Comparison of ENCODE assay signal across 17 mouse cellular contexts in genomic region chr13:3531692-3532320, GRCm38 (mm10). TPM values are rescaled to one million over a fixed set of nuclear protein-coding genes. Genes with fewer than 3 reads are reported as not detected.
DNase-seq lines count a peak whose midpoint lies in the region; ATAC-seq and TF ChIP-seq lines count a peak whose summit lies in the region.
"Had no signal": no experiment of that assay in that cellular context is flagged by ENCODE, and none has a peak within 500 bp of the region (broad histone marks: within the 10 kb centered on the region; RNA-seq: fewer than 3 reads in every experiment).

No protein-coding gene starts in this region.

- DNase-seq in forebrain, embryonic 11.5 days (ENCODE audit: low spot score) = no peak
- DNase-seq in lung, embryonic 14.5 days = no peak
- no peak for DNase-seq in lung, postnatal 4 days
- DNase-seq in urinary bladder, postnatal 10 days (ENCODE audit: low spot score) = no peak
- DNase-seq in adipocyte (ENCODE audit: low spot score) = no peak
- DNase-seq: adrenal gland, postnatal 36 days; cerebellum, adult 11 months; forebrain, postnatal 0 days; left cerebral cortex, postnatal 4 days; right cerebral cortex, postnatal 4 days had no signal

- no peak overlapping the region for H3ac ChIP-seq in myocyte (ENCODE audit: control insufficient read depth, insufficient read length)

- H3K4me1 ChIP-seq in forebrain, embryonic 11.5 days (replicated peaks; ENCODE audit: control insufficient read depth, insufficient read depth, low read length) = no peaks in the 10 kb centered on the region
- peaks cover 1% of the 10 kb centered on the region for H3K4me1 ChIP-seq in forebrain, embryonic 13.5 days
- no peaks in the 10 kb centered on the region for H3K4me1 ChIP-seq in lung, embryonic 14.5 days (ENCODE audit: insufficient read depth)
- H3K4me1 ChIP-seq in intestine, embryonic 16.5 days (ENCODE audit: control insufficient read depth, insufficient read depth, low read length) = no peaks in the 10 kb centered on the region

- no peak overlapping the region for H3K9ac ChIP-seq in forebrain, embryonic 11.5 days (ENCODE audit: low read length)
- H3K9ac ChIP-seq in forebrain, embryonic 13.5 days = no peak overlapping the region
- no peak overlapping the region for H3K9ac ChIP-seq in lung, embryonic 14.5 days
- H3K9ac ChIP-seq in intestine, embryonic 16.5 days (ENCODE audit: low read depth, low read length) = no peak overlapping the region
- H3K9ac ChIP-seq: forebrain, postnatal 0 days; hindbrain, embryonic 13.5 days; midbrain, embryonic 12.5 days; neural tube, embryonic 15.5 days had no signal

- no peak for TF ChIP-seq POLR2A in myocyte (IDR thresholded peaks at IDR 0.05; ENCODE audit: insufficient read length, low read depth)

- no peaks in the 10 kb centered on the region; the same call in 1 of the 2 replicates for H3K9me3 ChIP-seq in forebrain, embryonic 11.5 days (ENCODE audit: control insufficient read depth, low read length)
- 0 out of 2 replicates have a peak, but pooled peaks cover 6% of the 10 kb centered on the region for H3K9me3 ChIP-seq in forebrain, embryonic 13.5 days (replicated peaks)
- H3K9me3 ChIP-seq in lung, embryonic 14.5 days (ENCODE audit: low read depth, low read length) = no peaks in the 10 kb centered on the region
- no peaks in the 10 kb centered on the region for H3K9me3 ChIP-seq in intestine, embryonic 16.5 days (ENCODE audit: control insufficient read depth, low read length)
- H3K9me3 ChIP-seq: hindbrain, embryonic 13.5 days; midbrain, embryonic 12.5 days; neural tube, embryonic 15.5 days had no signal

- no peaks in the 10 kb centered on the region for H3K36me3 ChIP-seq in forebrain, embryonic 11.5 days (ENCODE audit: control insufficient read depth, insufficient read depth, low read length)
- H3K36me3 ChIP-seq in forebrain, embryonic 13.5 days (ENCODE audit: poor library complexity, severe bottlenecking) = no peaks in the 10 kb centered on the region
- no peaks in the 10 kb centered on the region for H3K36me3 ChIP-seq in lung, embryonic 14.5 days (ENCODE audit: insufficient read depth)
- H3K36me3 ChIP-seq in intestine, embryonic 16.5 days (ENCODE audit: control insufficient read depth, insufficient read depth, low read length) = no peaks in the 10 kb centered on the region
- H3K36me3 ChIP-seq in myocyte (ENCODE audit: control insufficient read depth, insufficient read depth) = no peaks in the 10 kb centered on the region
- H3K36me3 ChIP-seq: hindbrain, embryonic 13.5 days; midbrain, embryonic 12.5 days; neural tube, embryonic 15.5 days had no signal

- TF ChIP-seq CTCF in lung, embryonic 14.5 days (IDR thresholded peaks at IDR 0.05; ENCODE audit: low read depth) = no peak

- 0 out of 2 replicates have a peak, but pooled peaks have one; percentile 26 for ATAC-seq in forebrain, embryonic 11.5 days (replicated peaks; ENCODE audit: low FRiP score)
- no peak for ATAC-seq in forebrain, embryonic 13.5 days
- peak; percentile 42; the same call in 1 of the 2 replicates for ATAC-seq in lung, embryonic 14.5 days (ENCODE audit: insufficient read depth)
- peak; percentile 67 for ATAC-seq in intestine, embryonic 16.5 days
- ATAC-seq: forebrain, postnatal 0 days had no signal

- H3K79me2 ChIP-seq in myocyte (ENCODE audit: control insufficient read depth, insufficient read depth) = no peaks in the 10 kb centered on the region

- no peaks in the 10 kb centered on the region for H3K27me3 ChIP-seq in forebrain, embryonic 11.5 days (ENCODE audit: control insufficient read depth, insufficient read depth, low read length)
- no peaks in the 10 kb centered on the region for H3K27me3 ChIP-seq in forebrain, embryonic 13.5 days
- H3K27me3 ChIP-seq in lung, embryonic 14.5 days (ENCODE audit: insufficient read depth, low read length) = no peaks in the 10 kb centered on the region
- no peaks in the 10 kb centered on the region for H3K27me3 ChIP-seq in intestine, embryonic 16.5 days (replicated peaks; ENCODE audit: control insufficient read depth, insufficient read depth, low read length)
- no peaks in the 10 kb centered on the region for H3K27me3 ChIP-seq in myocyte (ENCODE audit: control insufficient read depth, insufficient read depth, insufficient read length)
- H3K27me3 ChIP-seq: hindbrain, embryonic 13.5 days; midbrain, embryonic 12.5 days; neural tube, embryonic 15.5 days had no signal

- H3K27ac ChIP-seq in forebrain, embryonic 11.5 days (ENCODE audit: low read depth, low read length) = no peak overlapping the region
- H3K27ac ChIP-seq in forebrain, embryonic 13.5 days = no peak overlapping the region
- H3K27ac ChIP-seq in lung, embryonic 14.5 days (ENCODE audit: low read depth) = no peak overlapping the region
- no peak overlapping the region for H3K27ac ChIP-seq in intestine, embryonic 16.5 days (ENCODE audit: low read length)
- H3K27ac ChIP-seq: hindbrain, embryonic 13.5 days; layer of hippocampus, adult 2 months; midbrain, embryonic 12.5 days; neural tube, embryonic 15.5 days had no signal

- H3K4me3 ChIP-seq in forebrain, embryonic 11.5 days (ENCODE audit: low read depth, low read length) = no peak overlapping the region
- H3K4me3 ChIP-seq in forebrain, embryonic 13.5 days = no peak overlapping the region
- H3K4me3 ChIP-seq in lung, embryonic 14.5 days (ENCODE audit: low read depth, low read length) = no peak overlapping the region
- no peak overlapping the region for H3K4me3 ChIP-seq in intestine, embryonic 16.5 days (ENCODE audit: low read length)
- no peak overlapping the region for H3K4me3 ChIP-seq in myocyte
- H3K4me3 ChIP-seq: hindbrain, embryonic 13.5 days; layer of hippocampus, adult 2 months; midbrain, embryonic 12.5 days; neural tube, embryonic 15.5 days had no signal

- 72% methylated on average over 10 of the region's 10 CpGs for WGBS in forebrain, embryonic 11.5 days
- WGBS in forebrain, embryonic 13.5 days = 69% methylated on average over 10 of the region's 10 CpGs
- 48% methylated on average over 10 of the region's 10 CpGs for WGBS in lung, embryonic 14.5 days
- 56% methylated on average over 10 of the region's 10 CpGs for WGBS in intestine, embryonic 16.5 days

- no peak overlapping the region for H3K4me2 ChIP-seq in forebrain, embryonic 11.5 days (ENCODE audit: low read depth, low read length, severe bottlenecking)
- H3K4me2 ChIP-seq in forebrain, embryonic 13.5 days = no peak overlapping the region
- no peak overlapping the region for H3K4me2 ChIP-seq in lung, embryonic 14.5 days
- no peak overlapping the region for H3K4me2 ChIP-seq in intestine, embryonic 16.5 days (ENCODE audit: low read depth, low read length)
- H3K4me2 ChIP-seq in myocyte (ENCODE audit: low read depth) = peak overlapping the region; percentile 6
- H3K4me2 ChIP-seq: hindbrain, embryonic 13.5 days; midbrain, embryonic 12.5 days; neural tube, embryonic 15.5 days had no signal

TF ChIP-seq in myocyte, 11 proteins besides CTCF, POLR2A, EP300 and RAD21:
- TF ChIP-seq MYOG (IDR thresholded peaks at IDR 0.05; ENCODE audit: control insufficient read depth in 1 of 3, insufficient read depth in 1 of 3, insufficient read length in 2 of 3, low read depth in 2 of 3) (no peak), USF1 (IDR thresholded peaks at IDR 0.05; ENCODE audit: low read depth) (no peak), E2F4 (IDR thresholded peaks at IDR 0.05; ENCODE audit: insufficient read depth) (no peak), REST (IDR thresholded peaks at IDR 0.05; ENCODE audit: insufficient read depth, insufficient read length) (no peak), CEBPB (IDR thresholded peaks at IDR 0.05; ENCODE audit: insufficient read depth, poor library complexity, severe bottlenecking) (no peak), POLR2AphosphoS2 (IDR thresholded peaks at IDR 0.05; ENCODE audit: insufficient read length, low read depth) (no peak), TCF3 (IDR thresholded peaks at IDR 0.05; ENCODE audit: insufficient read length, low read depth) (no peak), MYOD1 (IDR thresholded peaks at IDR 0.05; ENCODE audit: control insufficient read depth in 1 of 3, insufficient read length in 2 of 3, low read depth in 2 of 3) (no peak), TCF12 (IDR thresholded peaks at IDR 0.05; ENCODE audit: insufficient read depth, poor library complexity, severe bottlenecking) (no peak), MAX (IDR thresholded peaks at IDR 0.05; ENCODE audit: low read depth) (no peak), SRF (IDR thresholded peaks at IDR 0.05; ENCODE audit: control insufficient read depth, insufficient read length, low read depth) (no peak)

RNA-seq across cellular contexts. Expression of gene Gdi2, which starts 6.1 kb away (rescaled TPM):
- polyA plus RNA-seq in forebrain, embryonic 11.5 days (2014; fragmentation: Nextera tagmentation; extraction: Ambion mirVana) = 493 and 502 TPM in 2 replicates
- polyA plus RNA-seq in forebrain, embryonic 13.5 days (2015; fragmentation: Nextera tagmentation; extraction: Ambion mirVana) = 447 and 450 TPM in 2 replicates
- 478 and 493 TPM in 2 replicates for polyA plus RNA-seq in lung, embryonic 14.5 days (2014; fragmentation: Nextera tagmentation; extraction: Ambion mirVana)
- polyA plus RNA-seq in intestine, embryonic 16.5 days (2015; fragmentation: Nextera tagmentation; extraction: Ambion mirVana) = 446 and 447 TPM in 2 replicates
- 234 TPM for polyA plus RNA-seq in myocyte (2012; fragmentation: generic; extraction: Trizol)
